Mouse (Mus musculus) embryonic fibroblast, embryonic 13.5 days (primary cell): ENCODE data around the gene Ubtd2.

ENCODE experiments used
- CTCF ChIP-seq: IDR thresholded peaks from 2 replicates; pipeline ENCODE4 v1.5.1; 2011; ENCODE audit warnings: mild to moderate bottlenecking, control low read depth, low read length, moderate library complexity, borderline replicate concordance; ENCODE audit not compliant: insufficient read depth
- POLR2A ChIP-seq: IDR thresholded peaks from 2 replicates; pipeline ENCODE4 v1.6.1; 2011; ENCODE audit warnings: low read depth, mild to moderate bottlenecking, control low read depth, low read length, moderate library complexity

GRCm38 (mm10) chr11:32451306-32451705, 3.9 kb upstream of the Ubtd2 start:
- TF ChIP-seq CTCF (no peak), POLR2A (no peak)
